Mouse (Mus musculus): Measurements from ENCODE around the gene Psmb9. TPM values are rescaled to one million over a fixed set of nuclear protein-coding genes. Genes with fewer than 3 reads are reported as not detected.
"Not testable (repeated sequence)": the region's sequence is repeated elsewhere in the genome, so short reads cannot be mapped to it uniquely, and the experiment has no call there.

Gene Psmb9
- total RNA-seq (2021), result 1 to 10 TPM; 1.6 to 1.7 TPM
- long read RNA-seq, experiment 1, partial matches to known transcripts, result 0 of 1 reads
- long read RNA-seq, experiment 1, other reads (novel, unspliced or antisense), result 0 of 1 reads
- long read RNA-seq, experiment 2, partial matches to known transcripts, result 0 of 3 reads
- long read RNA-seq, experiment 2, other reads (novel, unspliced or antisense), result 0 of 3 reads

DNA sequence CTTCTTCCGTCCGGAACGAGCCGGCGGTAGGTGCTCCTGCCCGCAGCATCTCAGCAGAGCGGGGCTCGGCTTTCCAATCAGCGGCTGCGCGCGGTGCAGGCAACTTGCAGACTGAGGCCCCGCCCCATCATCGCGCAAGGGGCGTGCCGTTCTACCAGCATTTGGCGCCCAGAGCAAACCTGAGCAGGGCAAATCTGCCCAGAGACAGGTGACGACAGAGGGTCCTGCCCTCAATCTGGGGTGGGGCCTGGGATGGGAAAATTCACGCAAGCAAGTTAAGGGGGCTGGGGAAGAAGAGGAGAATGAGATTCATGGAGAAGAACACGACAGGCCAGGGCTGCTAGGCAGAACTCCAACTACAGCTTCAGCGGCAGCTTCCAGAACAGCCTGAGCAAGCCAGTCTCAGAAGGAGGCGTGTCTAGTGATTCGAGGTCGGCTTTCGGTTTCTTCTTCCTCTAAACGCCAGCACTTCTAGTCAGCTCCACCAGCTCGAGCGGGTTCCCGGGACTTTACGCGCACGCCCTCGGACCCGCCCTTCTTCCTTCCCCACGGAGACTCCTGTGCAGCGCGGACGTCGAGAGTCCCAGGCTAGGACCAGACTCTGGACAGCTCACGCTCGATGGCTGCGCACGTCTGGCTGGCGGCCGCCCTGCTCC is at the start of gene Psmb9, which contains the start of gene Tap1:
Psmb9 (minus strand) TSS at position 504 of the 656 bp plus-strand sequence.
Tap1 (plus strand) TSS at position 293 of the 656 bp plus-strand sequence.
- peak; percentile 97 for DNase-seq

DNA sequence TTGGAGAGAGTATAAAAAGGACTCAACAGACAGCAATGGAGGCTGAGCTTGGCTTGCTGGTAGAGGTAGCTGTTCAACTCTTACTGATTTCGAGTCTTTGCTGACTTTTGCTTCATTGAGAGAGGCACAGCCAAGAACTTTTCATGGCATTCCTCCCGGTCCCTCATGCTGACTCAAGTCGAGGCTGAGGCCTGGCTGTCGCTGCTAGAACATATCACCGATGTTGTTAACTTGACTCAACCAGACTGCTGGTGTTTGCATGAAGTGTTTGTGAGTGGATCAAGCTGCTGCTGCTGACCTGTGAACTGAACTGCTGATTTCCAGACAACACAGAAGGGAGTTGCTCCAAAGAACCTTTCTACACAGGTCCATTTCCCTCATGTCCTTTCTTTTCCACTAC is 49.1 kb upstream of the Psmb9 start:
- no peak for DNase-seq

DNA sequence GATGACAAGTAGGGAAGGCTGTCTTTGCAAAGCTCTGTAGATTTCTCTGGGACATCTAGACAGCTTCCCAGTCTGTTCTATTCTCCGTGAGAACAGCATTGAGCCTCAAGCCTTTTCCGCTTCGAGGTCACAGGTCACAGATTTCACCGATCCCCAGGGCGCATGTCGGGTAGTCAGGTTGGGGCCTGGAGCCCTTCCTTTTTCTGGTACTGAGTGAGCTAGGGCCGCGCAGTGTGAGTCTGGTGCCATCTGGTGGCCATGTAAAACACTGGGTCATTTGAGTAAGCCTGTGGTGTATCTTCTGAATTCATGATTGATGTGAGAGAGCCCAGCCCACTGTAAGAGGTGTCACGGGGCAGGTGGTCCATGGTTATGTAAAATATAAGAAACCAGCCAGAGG is 47.4 kb upstream of the Psmb9 start:
- peak; percentile 76 for DNase-seq

DNA sequence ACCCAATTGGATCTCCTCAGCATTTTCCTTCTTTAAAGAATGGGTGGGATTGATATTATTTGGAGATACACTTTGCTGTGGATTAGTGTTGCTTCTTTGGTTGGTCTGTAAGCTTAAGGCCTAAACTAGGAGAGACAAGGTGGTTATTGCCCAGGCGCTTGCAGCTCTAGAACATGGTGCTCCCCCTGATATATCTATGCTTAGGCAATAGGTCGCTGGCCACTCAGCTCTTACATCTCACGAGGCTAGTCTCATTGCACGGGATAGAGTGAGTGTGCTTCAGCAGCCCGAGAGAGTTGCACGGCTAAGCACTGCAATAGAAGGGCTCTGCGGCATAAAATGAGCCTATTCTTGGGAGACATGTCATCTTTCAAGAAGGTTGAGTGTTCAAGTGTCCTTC is 44.5 kb upstream of the Psmb9 start:
- DNase-seq, result not testable (repeated sequence)

DNA sequence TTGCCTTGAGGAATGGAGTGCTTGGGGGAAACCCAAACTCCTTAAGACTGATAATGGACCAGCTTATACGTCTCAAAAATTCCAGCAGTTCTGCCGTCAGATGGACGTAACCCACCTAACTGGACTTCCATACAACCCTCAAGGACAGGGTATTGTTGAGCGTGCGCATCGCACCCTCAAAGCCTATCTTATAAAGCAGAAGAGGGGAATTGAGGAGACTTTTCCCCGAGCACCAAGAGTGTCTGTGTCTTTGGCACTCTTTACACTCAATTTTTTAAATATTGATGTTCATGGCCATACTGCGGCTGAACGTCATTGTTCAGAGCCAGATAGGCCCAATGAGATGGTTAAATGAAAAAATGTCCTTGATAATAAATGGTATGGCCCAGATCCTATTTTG is 43.4 kb upstream of the Psmb9 start:
- not testable (repeated sequence) for DNase-seq

DNA sequence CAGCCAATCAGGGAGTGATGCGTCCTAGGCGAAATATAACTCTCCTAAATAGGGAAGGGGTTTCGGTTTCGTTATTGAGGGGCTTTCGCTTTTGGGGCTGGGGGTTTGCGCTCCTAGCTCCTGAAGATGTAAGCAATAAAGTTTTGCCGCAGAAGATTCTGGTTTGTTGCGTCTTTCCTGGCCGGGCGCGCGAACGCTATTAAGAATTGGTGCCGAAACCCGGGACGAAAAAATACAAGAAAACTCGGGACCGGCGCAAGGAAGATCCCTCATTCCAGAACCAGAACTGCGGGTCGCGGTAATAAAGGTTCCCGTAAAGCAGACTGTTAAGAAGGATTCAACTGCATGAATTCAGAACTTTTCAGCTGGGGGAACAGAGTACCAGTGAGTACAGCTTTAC is 38.3 kb upstream of the Psmb9 start:
- DNase-seq, result not testable (repeated sequence)

DNA sequence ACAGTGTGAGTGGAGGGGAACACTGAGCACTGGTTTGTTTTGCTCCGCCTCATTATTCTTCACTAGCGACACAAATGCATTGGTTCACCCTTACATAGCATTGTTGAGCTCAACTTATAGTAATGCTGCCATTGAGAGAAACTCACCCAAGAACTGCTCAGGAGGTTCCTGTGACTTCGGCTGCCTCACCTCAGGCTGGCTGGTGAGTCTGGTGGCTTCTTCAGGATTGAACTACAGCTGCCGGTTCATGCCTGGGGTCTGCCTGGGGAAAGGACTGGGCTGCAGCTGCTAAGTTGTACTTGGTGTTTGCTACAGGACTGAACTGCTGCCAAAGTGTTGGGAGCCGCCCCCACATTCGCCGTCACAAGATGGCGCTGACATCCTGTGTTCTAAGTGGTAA is 37.9 kb upstream of the Psmb9 start:
- no peak for DNase-seq

DNA sequence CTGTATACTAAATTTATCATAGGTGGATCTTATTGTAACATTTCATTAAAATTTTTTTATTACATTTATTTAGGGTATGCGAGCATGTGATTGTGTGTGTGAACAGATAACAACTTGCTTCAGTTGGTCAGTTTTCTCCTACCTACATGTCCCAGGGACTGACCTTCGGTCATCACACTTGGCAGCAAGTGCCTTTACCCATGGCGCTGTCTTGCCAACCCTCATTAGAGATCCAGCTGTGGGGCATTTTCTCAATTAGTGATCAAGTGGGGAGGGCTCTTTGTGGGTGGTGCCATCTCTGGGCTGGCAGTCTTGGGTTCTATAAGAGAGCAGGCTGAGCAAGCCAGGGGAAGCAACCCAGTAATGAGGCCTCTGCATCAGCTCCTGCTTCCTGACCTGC is 37.3 kb upstream of the Psmb9 start:
- DNase-seq, result no peak

DNA sequence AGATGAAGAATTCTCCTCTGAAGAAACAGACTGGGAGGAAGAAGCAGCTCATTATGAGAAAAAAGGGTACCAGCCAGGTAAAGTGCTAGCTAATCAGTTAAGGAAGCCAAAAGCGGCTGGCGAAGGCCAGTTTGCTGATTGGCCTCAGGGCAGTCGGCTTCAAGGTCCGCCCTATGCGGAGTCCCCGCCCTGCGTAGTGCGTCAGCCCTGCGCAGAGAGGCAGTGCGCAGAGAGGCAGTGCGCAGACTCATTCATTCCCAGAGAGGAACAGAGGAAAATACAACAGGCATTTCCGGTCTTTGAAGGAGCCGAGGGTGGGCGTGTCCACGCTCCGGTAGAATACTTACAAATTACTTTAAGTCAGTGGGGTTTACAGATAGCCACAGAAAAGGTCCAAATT is 32.8 kb upstream of the Psmb9 start:
- DNase-seq, result not testable (repeated sequence)

DNA sequence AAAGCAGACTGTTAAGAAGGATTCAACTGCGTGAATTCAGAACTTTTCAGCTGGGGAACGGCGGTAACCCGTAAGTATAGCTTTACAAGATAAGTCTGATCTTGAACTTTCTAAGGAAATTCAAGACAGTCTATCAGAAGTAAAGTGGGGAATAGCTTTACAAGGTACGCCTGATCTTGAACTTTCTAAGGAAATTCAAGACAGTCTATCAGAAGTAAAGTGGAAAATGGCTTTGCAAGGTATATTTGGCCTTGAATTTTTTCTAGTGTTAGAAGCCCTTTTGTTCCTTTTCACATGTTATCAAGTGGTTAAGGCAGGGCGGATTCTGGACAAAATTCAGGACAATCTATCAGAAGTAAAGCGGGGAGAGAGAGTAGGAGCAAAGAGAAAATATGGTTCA is 32.2 kb upstream of the Psmb9 start:
- not testable (repeated sequence) for DNase-seq

DNA sequence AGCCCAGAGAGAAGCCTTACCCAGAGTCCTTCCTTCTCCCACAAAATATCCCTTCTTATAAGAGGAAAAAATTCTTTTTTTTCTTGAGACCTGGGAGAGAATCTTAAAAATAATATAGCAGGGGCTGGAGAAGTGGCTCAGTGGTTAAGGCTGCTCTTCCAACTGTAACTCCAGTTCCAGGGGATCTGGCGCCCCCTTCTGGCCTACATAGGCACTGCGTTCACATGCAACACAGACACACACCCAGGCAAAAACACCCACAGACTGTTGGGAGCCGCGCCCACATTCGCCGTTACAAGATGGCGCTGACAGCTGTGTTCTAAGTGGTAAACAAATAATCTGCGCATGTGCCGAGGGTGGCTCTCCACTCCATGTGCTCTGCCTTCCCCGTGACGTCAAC is 31.5 kb upstream of the Psmb9 start:
- DNase-seq, result peak; percentile 70

DNA sequence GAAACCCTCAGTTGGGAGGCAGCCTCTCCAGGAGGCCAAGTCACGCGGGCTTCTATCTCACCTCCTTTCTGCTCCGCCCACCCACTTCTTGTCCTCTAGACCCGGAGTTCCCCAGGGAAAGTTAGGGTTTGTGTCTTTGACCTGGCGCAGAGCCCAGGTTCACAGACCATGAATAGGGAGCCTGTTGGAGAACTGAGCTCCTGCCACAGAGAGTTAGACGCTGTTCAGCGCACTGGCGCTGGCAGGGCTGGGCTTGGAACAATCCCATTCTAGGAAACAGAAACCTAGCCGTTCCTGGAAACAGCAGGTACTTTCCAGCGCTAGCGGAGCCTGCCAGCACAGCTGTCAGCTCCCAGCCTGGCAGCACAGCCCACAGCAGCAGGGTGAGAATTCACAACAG is 31.1 kb upstream of the Psmb9 start:
- peak; percentile 60 for DNase-seq

DNA sequence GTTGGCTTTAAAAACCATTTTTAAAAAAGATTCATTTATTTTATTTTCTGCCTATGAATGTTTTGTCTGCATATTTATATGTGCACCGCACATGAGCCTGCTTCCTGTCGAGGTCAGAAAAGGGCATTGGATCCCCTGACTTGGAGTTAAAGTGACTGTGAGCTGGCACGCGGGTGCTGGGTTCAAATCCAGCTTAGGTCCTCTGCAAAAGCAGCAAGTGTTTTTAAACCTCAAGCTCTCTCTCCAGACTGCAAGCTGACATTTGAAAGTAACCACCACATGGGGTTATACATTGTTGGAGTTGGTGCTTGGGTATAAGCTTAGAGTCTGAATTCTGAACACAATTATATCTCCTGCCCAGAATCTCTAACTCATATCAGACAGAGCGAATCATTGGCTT is 30.4 kb upstream of the Psmb9 start:
- DNase-seq, result no peak

DNA sequence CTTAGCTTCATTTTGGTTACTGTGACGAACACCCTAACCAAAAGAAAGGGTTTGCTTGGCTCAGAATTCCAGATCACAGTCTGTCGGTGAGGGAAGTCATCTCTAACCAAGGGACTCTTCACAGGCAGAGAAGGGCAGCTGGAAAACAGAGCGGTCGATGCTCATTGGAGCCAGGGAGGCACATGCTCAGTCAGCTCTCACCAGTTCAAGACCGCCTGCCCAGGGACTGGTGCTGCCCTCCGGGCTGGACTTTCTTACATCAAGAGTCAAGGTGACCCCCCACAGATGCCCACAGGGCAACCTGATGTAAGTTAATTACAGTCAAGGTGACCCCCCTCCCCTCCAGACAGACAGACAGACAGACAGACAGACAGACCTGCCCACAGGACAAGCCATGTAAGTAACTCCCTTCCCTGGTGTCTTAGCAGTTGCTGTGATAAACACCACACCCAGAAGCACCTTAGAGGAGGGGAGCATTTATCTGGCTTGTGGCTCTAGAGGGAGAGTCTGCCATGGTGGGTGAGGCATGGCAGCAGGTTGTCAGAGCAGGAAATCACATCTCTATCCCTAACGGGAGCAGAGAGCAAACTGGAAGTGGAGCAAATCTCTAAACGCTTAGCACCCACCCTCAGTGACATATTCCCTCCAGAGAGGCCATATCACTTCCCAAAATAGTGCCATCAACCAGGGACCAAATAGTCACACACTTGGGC is 29.8 kb upstream of the Psmb9 start:
- no peak for DNase-seq

DNA sequence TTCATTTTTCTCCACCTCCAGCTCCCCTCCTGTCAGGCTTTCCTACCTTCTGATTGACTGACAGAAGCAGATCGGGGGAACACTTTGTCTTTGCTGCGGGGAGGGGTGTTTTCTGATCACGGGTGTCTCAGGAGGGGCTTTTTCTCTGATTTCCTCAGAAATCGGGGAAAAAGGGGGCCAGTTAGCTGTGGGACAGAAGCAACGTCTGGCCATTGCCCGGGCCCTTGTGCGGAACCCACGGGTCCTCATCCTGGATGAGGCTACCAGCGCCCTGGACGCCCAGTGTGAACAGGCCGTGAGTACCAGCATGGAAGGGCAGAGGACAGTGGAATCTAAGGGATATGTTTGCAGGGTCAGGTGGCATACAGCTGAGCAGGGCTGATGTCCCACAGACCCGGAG is 27.6 kb upstream of the Psmb9 start:
- no peak for DNase-seq

DNA sequence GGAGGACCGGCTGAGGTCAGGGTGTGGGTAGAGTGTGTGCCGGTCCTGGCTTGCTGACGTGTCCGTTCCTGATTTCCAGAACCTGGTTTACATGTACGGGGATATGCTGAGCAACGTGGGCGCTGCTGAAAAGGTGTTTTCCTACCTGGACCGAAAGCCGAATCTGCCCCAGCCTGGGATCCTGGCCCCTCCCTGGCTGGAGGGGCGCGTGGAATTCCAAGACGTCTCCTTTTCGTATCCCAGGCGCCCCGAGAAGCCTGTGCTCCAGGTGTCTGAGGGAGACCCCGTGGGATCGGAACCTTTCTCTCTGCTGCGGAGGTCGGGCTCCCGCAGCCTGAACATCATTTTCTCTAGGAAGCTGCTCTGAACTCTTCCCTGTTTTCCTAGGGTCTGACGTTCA is 26.4 kb upstream of the Psmb9 start:
- no peak for DNase-seq

DNA sequence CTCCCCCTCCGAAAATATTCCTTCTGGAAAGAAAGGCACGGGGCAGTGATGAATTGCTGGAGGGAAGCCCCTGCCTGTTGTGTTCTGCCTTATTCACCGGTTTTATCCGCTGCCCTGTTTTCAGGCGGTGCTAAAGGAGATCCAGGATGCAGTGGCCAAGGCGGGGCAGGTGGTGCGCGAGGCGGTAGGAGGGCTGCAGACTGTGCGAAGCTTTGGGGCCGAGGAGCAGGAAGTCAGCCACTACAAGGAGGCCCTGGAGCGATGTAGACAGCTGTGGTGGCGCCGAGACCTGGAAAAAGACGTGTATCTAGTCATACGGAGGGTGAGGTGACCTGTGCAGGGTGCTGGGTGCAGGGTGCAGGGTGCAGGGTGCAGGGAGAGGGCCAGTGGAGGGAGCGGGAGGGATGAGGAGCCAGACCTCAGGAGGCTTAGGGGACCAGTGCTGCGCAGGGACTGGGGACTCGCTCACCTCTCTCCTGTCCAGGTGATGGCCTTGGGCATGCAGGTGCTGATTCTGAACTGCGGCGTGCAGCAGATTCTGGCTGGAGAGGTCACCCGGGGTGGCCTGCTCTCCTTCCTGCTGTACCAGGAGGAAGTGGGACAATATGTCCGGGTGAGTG is 24.3 kb upstream of the Psmb9 start:
- no peak for DNase-seq

DNA sequence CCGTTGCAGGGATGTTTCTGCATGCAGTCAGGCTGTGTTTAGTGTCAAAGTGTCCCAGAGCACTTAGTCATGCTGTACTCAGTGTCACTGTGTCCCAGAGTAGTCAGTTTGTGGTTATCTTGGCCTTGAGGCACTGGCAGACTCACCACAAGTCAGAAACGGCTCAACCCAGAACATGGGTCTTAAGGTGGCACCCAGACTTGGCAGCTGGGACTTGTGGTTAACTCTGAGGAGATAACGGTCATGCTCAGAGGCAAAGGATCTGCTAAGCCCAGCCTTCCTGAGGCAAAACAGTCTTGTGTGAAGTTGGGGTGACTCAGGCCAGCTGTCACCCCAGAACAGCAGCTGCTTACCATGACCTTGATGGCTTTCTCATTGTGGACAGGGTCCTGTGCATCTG is 23.0 kb upstream of the Psmb9 start:
- DNase-seq, result no peak

DNA sequence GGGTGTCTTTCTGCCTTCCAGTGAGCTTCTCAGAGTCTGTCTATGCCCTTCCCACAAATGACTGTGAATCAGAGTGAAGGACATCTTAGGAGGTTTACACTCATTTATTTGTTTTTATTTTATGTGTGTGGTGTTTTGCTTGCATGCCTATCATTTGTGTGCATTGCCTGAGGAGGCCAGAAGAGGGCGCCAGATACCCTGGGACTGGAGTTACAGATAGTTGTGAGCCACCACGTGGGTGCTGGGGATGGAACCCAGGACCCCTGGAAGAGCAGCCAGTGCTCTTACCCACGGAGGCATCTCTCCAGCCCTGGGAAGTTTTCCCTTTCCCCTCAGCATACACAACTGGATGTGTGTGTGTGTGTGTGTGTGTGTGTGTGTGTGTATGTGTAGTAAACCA is 22.1 kb upstream of the Psmb9 start:
- DNase-seq, result no peak

DNA sequence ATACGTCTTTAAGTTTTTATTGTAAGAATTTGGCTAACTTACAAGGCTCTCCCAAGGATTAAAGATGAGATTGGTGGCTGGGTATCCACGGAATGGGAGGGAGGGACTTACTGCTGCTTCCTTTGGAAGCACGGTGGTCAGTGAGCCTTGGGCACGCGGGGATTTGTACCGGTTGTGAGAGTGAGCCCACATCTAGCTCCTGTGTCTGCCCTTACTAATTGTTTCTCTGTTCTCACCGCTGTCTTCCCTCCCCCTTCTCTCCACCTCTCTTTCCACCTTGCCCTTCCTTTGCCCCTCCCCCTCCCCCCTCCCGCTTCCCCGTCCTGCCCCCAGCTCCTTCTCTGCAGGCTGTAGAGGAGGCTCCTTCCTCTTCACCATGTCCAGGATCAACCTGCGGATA is 20.9 kb upstream of the Psmb9 start:
- no peak for DNase-seq

DNA sequence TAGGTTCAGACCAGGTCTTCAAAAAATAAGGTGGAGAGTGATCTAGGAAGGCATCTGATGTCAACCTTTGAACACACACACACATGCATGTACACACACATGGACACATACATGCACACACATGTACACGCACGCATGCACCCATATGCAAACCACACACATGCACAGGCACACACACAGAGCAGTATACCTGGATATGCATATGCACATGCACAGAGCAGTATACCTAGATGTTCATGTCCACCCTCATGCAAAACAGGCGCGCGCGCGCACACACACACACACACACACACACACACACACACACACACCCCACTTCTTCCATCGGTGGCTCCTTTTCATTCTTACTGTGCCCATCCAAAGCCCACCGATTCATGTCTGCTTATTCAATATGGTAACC is 20.3 kb upstream of the Psmb9 start:
- DNase-seq, result no peak

DNA sequence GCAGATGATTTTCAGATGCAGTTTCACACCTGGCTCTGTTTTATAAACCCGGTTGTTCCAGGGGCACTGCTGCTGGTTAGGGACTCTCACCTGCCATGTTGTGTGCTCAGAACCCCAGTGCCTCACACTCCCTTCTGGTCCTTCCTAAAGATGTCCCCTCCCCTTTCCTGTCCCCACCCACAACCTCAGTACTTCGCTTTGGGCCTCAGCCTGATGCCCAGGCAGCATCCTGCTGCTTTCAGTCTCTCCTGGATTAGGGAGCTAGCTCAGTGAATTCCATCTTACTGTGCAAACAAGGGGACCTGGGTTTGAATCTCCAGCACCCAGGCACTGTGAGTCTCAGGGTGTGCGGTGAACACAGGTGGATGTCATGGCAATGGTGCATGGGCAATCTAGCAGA is 19.9 kb upstream of the Psmb9 start:
- no peak for DNase-seq

DNA sequence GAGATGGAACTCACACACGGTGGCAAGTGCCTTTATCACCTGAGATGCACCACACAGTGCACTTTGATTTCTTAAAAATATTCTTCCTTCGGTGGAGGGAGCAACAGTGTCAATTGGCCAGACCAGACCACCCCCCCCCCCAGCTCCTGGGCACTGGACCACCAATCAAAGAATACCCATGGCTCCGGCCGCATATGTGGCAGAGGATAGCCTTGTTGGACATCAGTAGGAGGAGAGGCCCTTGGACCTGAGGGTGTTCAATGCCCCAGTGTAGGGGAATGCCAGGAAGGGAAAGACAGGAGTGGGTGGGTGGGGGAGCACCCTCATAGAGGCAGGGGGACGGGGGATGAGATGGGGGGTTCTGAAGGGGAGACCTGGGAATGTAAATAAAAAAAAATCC is 19.2 kb upstream of the Psmb9 start:
- no peak for DNase-seq

Data from gastrocnemius, postnatal 10 days (tissue).